Mouse (Mus musculus) liver, adult 2 months (tissue): ENCODE data around the gene Ric3.

ENCODE experiments used
- CTCF ChIP-seq: fragments of 200-500 bp; IDR thresholded peaks from 2 replicates; pipeline ENCODE4 v1.5.1; 2011; ENCODE audit warnings: low read depth, low read length, control low read depth
- POLR2A ChIP-seq: fragments of 200-500 bp; IDR thresholded peaks from 2 replicates; pipeline ENCODE4 v1.6.1; 2011; ENCODE audit warnings: low read length, control low read depth; ENCODE audit not compliant: insufficient read depth; ENCODE audit errors: extremely low read depth

GRCm38 (mm10) chr7:109031331-109031730, 51.8 kb downstream of the Ric3 start:
- TF ChIP-seq POLR2A (no peak), CTCF (no peak)
